Mouse (Mus musculus) embryo, embryonic 11.5 days (tissue): Measurements from ENCODE around the gene 1700013G24Rik.
"Not testable (repeated sequence)": the region's sequence is repeated elsewhere in the genome, so short reads cannot be mapped to it uniquely, and the experiment has no call there.

Experiments used
- DNase-seq: peaks from one replicate; pipeline ENCODE4 v3.0.0-alpha.2; 2012; ENCODE audit warnings: low read depth, low spot score

1700013G24Rik gene

GRCm38 (mm10) chr4:137453234-137453767 is at the start of gene 1700013G24Rik:
Gene 1700013G24Rik (plus strand): TSS chr4:137453284.
- DNase-seq = no peak

GRCm38 (mm10) chr4:137405571-137405970 is 47.5 kb upstream of the 1700013G24Rik start:
- no peak for DNase-seq

DNA sequence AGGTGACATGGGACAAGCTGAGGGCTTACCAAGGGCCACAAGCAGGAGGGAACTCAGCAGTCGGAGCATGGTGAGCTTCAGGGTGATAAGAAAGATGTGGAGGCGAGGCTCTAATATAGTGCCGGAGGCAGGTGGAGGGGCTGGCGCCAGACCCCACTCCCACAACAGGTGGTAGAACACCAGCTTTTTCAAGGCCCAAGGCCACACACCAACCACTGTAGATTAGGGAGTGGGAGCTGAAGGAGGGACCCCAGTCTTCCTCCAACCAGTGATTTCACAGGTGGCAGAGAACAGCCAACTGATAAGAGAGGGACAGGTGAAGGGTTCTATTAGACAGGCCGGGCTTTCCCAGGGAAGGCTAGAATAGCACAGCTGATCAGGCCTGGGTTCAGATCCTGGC is 43.4 kb upstream of the 1700013G24Rik start, which contains the start of gene Cela3a:
Gene Cela3a (minus strand): TSS at position 101 of the 400 bp plus-strand sequence.
- no peak for DNase-seq

GRCm38 (mm10) chr4:137412185-137412709 is 40.8 kb upstream of the 1700013G24Rik start:
- not testable (repeated sequence) for DNase-seq

- DNase-seq = no peak
Observed at GRCm38 (mm10) chr4:137414936-137415335, 38.1 kb upstream of the 1700013G24Rik start.

DNA sequence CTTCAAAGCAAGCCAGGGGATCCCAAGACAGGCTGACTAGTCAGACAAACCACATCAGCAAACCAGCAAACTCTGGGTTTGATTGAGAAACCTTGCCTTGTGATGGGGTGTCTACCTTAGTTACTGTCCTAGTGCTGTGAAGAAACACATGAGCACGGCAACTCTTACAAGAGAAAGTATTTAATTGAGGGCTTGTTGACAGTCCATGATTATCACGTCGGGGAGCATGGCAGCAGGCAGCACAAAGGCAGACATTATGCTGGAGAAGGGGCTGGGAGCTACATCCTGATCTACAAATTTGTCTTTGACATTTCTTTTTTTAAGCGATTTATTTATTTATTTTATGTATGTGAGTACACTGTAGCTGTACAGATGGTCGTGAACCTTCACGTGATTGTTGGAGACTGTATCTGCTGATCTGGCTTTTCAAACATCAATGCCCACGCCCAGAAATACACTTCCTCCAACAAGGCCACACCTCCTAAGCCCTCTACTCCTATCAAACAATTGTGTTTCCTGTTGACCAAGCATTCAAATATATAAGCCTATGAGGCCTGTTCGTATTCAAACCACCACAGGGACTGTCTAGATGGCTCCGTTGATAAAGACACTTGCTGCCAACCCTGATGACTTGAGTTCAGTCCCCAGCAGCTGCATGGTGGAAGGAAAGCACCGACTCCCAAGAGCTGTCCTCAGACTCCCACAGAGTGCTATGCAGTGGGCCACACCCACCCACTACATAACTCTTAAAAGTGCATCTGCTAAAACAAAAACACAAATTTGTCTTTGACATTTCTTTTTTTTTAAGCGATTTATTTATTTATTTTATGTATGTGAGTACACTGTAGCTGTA is 35.1 kb upstream of the 1700013G24Rik start:
- no peak for DNase-seq

DNA sequence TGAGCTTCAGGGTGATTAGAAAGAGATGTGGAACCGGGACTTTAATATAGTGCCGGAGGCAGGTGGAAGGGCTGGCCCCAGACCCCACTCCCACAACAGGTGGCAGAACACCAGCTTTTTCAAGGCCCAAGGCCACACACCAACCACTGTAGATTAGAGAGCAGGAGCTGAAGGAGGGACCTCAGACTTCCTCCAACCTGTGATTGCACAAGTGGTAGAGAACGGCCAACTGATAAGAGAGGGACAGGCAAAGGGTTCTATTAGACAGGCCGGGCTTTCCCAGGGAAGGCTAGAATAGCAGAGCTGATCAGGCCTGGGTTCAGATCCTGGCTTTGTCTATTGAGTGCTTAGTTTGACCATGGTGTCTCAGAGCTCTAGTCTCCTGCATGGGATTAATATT is 22.6 kb upstream of the 1700013G24Rik start, which contains the start of gene Cela3b:
Gene Cela3b (minus strand): TSS at position 39 of the 400 bp plus-strand sequence.
- DNase-seq = no peak

- not testable (repeated sequence) for DNase-seq
Observed at GRCm38 (mm10) chr4:137432700-137433550, 20.2 kb upstream of the 1700013G24Rik start.

DNA sequence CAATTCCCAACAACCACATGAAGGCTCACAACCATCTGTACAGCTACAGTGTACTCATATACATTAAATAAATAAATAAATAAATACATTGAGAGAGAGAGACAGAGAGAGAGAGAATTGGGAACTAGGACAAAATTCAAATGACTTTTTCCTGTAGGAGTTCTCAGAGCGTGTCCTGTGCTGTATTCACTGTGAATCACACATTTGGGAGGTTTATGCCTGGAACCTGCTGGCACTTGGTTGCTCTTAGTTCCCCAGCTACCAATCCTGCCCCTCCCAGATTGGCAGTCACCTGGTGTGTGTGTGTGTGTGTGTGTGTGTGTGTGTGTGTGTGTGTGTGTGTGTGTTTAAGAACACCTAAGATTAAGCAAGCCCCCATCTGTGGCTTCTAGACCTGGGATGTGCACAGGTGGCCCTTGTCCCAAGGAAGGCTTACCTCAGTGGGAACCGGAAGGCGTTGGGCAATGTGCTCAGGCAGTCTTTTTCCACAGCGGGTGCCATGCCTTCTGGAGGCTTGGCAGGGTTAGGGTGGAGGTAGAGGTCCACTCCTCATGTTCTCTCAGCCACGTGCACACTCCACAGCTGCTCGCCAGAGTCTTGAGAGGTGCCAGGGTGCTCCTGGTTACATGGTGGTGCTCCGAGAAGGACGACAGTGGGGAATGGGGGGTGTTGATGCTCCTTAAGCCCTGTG is 16.0 kb upstream of the 1700013G24Rik start:
- DNase-seq = no peak

- no peak for DNase-seq
Observed at GRCm38 (mm10) chr4:137438842-137439241, 14.2 kb upstream of the 1700013G24Rik start.

DNA sequence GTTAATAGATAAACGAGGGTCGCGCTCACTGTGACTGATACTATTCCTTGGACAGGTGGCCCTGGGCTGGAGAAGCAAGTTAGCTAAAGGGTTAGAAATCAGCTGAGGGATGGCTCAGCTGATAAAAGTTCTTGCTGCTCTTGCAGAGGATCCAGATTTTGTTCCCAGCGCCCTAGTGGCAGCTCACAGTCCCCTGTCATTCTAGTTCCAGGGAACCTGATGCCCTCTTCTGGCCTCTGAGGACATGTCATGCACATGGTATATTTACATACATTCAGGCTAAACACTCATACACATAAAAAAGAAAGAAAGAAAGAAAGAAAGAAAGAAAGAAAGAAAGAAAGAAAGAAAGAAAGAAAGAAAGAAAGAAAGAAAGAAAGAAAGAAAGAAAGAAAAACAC is 11.8 kb upstream of the 1700013G24Rik start:
- no peak for DNase-seq

GRCm38 (mm10) chr4:137443625-137444024 is 9.5 kb upstream of the 1700013G24Rik start:
- DNase-seq = peak; percentile 50

DNA sequence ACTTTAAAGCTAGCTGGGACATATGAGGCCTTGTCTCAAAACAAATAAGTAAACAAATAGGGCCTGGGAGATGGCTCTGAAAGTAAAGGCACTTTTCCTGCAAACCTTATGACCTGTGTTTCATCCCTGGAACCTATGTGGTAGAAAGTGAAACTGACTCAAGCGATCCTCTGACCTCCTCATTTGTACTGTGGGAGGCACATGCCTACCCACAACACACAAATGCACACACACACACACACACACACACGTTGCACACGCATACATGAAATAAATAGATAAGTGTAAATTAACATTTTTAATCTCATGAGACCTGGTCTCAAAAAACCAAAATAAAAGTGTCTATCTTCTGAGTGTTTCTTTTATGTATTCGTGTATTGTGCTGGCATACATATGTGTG is 7.2 kb upstream of the 1700013G24Rik start:
- DNase-seq = no peak

- DNase-seq = no peak
Observed at GRCm38 (mm10) chr4:137447363-137448196, 5.5 kb upstream of the 1700013G24Rik start.

GRCm38 (mm10) chr4:137448197-137448596 is 4.9 kb upstream of the 1700013G24Rik start:
- no peak for DNase-seq

DNA sequence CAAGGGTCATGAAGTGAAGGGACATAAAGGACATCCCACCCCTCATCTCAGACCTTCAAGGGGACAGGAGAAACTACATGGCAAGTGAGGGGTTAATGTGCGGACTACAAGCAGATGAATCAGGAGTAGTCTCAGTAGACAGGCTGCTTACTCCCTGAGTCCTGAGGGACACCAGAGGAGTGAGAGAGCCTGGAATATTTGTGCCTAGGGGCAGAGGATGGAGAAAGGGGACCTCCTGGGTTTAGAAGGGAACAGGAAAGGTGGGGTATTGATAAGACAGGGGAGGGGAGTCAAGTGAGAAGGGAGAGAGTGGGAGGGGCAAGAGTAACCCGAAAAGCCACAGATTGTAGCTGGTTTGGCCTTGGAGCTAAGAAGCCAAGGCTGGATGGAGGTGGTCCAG is 4.4 kb upstream of the 1700013G24Rik start:
- DNase-seq = no peak

DNA sequence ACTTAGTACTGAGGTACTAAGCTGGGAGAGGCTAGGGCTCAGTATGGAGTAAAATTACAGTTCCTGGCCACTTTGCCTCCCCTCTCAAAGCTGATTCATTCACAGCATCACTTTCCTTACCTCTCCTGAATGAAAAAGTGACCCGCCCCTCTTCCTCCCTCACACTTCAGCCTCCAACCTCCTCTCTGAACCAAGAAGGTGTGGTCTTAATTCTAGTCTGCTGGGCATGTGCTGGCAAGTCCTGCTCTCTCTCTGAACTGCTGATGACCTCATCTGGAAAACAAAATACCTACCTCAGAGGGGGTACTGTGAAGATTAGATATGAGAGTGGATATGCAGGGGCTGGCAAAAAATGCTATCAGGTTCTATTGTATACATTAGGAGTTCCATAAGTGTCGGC is 4.0 kb upstream of the 1700013G24Rik start:
- DNase-seq = no peak

- DNase-seq = no peak
Observed at GRCm38 (mm10) chr4:137449715-137450114, 3.4 kb upstream of the 1700013G24Rik start.

- DNase-seq = no peak
Observed at GRCm38 (mm10) chr4:137452190-137452589, 894 bp upstream of the 1700013G24Rik start.

GRCm38 (mm10) chr4:137454582-137454981 is 1.5 kb downstream of the 1700013G24Rik start:
- DNase-seq = no peak
